Mouse (Mus musculus) limb, embryonic 12.5 days (tissue): ENCODE data around the gene Hacd2. TPM values are rescaled to one million over a fixed set of nuclear protein-coding genes. Genes with fewer than 3 reads are reported as not detected.

Experiments
- ATAC-seq: fragments of 200-750 bp; cut with Nextera tagmentation; 2 replicates; pipeline ENCODE4 v1.8.0; 2017; ENCODE audit warnings: low read depth, moderate TSS enrichment; ENCODE audit not compliant: insufficient number of reproducible peaks, insufficient read depth, low FRiP score, low TSS enrichment
- H3K27ac ChIP-seq: fragments of 300-500 bp; sonication (generic); 2 replicates; pipeline ENCODE4 v1.5.1; 2016; ENCODE audit warnings: mild to moderate bottlenecking, moderate library complexity
- H3K27me3 ChIP-seq: fragments of 300-500 bp; sonication (generic); 2 replicates; pipeline ENCODE4 v1.6.1; 2016; ENCODE audit warnings: mild to moderate bottlenecking, moderate library complexity
- H3K36me3 ChIP-seq: fragments of 300-500 bp; sonication (generic); 2 replicates; pipeline ENCODE4 v1.6.1; 2016; ENCODE audit warnings: mild to moderate bottlenecking, moderate library complexity
- H3K4me1 ChIP-seq: fragments of 300-500 bp; sonication (generic); replicated peaks from 2 replicates; pipeline ENCODE4 v1.6.1; 2016
- H3K4me2 ChIP-seq: fragments of 300-500 bp; sonication (generic); 2 replicates; pipeline ENCODE4 v1.6.1; 2016; ENCODE audit warnings: mild to moderate bottlenecking, moderate library complexity
- H3K4me3 ChIP-seq: fragments of 300-500 bp; sonication (generic); replicated peaks from 2 replicates; pipeline ENCODE4 v1.5.1; 2016; ENCODE audit warnings: mild to moderate bottlenecking
- H3K9ac ChIP-seq: fragments of 300-500 bp; sonication (generic); replicated peaks from 2 replicates; pipeline ENCODE4 v1.6.1; 2016; ENCODE audit warnings: mild to moderate bottlenecking, moderate library complexity
- H3K9me3 ChIP-seq: fragments of 300-500 bp; sonication (generic); 2 replicates; pipeline ENCODE4 v1.6.1; 2016; ENCODE audit warnings: mild to moderate bottlenecking, moderate library complexity
- WGBS: fragments of 180-500 bp; shearing (Covaris S2); methylation state at CpG from one replicate; pipeline ENCODE4 v1.1.7; 2016; 5-methylcytosine and 5-hydroxymethylcytosine counted together
- polyA plus RNA-seq: library from polyadenylated mRNA; unstranded; fragments of >200 nt; fragmentation: Nextera tagmentation; extraction: Ambion mirVana; gene quantifications from 2 replicates; pipeline ENCODE4 v1.2.1, GENCODE M21; 2016

The Hacd2 gene
- 57.5 and 57.9 TPM in 2 replicates for polyA plus RNA-seq

DNA sequence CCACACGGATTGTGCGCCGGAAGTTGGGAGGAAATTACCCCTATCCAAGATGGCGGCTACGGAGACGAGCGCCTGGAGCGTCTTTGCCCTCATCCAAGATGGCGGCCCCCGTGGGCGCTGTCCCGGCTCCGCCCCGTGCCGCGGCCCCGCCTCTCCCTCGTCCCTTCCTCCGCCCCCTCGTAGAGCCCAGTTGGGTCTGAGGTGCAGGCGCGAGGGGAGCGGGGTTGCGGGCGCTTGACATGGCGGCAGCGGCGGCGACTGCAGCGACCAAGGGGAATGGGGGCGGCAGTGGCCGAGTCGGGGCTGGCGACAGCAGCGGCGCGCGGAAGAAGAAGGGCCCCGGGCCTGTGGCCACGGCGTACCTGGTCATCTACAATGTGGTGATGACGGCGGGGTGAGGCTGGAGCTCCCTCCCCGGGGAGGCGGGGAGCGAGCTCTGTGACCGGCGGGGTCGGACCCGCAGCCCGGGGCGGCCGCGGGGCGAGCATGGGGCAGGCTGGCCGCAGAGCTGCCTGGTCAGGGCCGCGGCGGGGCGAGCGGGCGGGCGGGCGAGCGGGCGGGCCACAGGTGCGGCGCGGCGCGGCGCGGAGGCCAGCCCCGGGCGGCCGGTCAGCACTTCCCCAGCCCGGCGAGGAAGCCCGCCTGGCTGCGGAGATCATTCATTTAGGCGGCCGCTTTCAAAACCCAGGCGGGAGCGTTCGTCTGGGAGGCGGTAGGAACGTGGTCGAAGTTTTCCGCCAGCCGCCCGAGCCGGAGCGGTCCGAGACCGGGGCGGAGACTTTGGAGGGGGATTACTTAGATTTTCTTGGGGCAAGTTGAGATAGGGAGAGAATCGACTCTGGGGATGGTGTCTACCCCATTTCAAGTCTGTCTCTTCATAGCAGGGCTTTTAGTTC lies at the start of gene Hacd2:
Hacd2 (plus strand) TSS at position 187 of the 896 bp plus-strand sequence.
- peak within 1 kb of the TSS; percentile 84 for H3K27ac ChIP-seq
- peak within 1 kb of the TSS; percentile 85 for H3K9ac ChIP-seq
- no peaks in the 10 kb centered on the region for H3K9me3 ChIP-seq
- WGBS, result under 1% methylated on average over 87 of the region's 97 CpGs
- peak within 1 kb of the TSS; percentile 58 for H3K4me2 ChIP-seq
- ATAC-seq, result peak; percentile 98
- H3K4me3 ChIP-seq, result peak within 1 kb of the TSS; percentile 87
- peaks cover 4% of the 10 kb centered on the region for H3K4me1 ChIP-seq
- H3K27me3 ChIP-seq, result peaks cover 14% of the 10 kb centered on the region
- peaks cover 8% of the 10 kb centered on the region; the same call in 1 of the 2 replicates for H3K36me3 ChIP-seq

- ATAC-seq, result no peak
- Histone ChIP-seq H3K27ac (no peak overlapping the region), H3K36me3 (no peaks in the 10 kb centered on the region), H3K9me3 (no peaks in the 10 kb centered on the region), H3K4me2 (no peak overlapping the region), H3K27me3 (no peaks in the 10 kb centered on the region), H3K9ac (no peak overlapping the region), H3K4me3 (no peak overlapping the region), H3K4me1 (peaks cover 5% of the 10 kb centered on the region)
- 57% methylated on average over 12 of the region's 12 CpGs for WGBS
Observed at GRCm38 (mm10) chr16:34972471-34972870, 49.8 kb upstream of the Hacd2 start.

DNA sequence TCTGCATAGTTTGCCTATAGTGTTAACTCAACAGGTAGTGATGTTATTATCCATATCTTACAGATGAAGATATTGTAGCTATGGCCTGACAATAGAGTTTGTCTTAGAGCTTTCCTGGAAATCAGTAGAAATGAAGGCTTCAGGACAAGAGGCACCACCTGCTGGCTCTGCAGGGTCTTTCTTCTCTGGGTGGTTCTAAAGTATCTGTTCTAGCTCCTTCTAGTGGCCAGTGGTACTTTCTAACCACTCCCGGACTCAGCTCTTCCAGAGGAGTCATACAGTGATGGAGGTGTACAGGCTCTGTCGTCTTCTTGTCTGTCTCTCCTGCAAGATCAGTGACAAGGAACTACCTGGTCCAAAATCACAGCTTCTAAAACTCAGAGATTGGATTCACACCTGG lies 46.7 kb upstream of the Hacd2 start:
- H3K4me3 ChIP-seq, result no peak overlapping the region
- H3K27ac ChIP-seq, result no peak overlapping the region
- H3K9me3 ChIP-seq, result no peaks in the 10 kb centered on the region
- H3K4me2 ChIP-seq, result no peak overlapping the region
- H3K4me1 ChIP-seq, result peaks cover 5% of the 10 kb centered on the region
- no peaks in the 10 kb centered on the region for H3K27me3 ChIP-seq
- ATAC-seq, result no peak
- 49% methylated on average over 2 of the region's 2 CpGs for WGBS
- no peaks in the 10 kb centered on the region for H3K36me3 ChIP-seq
- no peak overlapping the region for H3K9ac ChIP-seq

DNA sequence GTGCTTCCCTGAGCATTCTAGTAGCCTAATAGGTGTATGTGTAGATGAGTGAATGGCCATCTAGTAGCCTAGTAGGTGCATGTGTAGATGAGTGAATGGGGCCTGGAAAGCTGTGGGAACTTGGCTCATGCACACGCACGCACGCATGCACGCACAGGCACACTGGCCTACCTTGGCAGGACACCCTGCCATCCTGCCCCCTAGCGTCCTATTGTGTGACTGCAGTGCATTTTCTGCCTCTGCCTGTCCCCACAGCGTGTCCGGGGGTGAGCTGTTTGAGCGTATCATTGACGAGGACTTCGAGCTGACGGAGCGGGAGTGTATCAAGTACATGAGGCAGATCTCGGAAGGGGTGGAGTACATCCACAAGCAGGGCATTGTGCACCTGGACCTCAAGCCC lies 45.6 kb upstream of the Hacd2 start:
- WGBS, result 83% methylated on average over 13 of the region's 13 CpGs
- H3K9ac ChIP-seq, result no peak overlapping the region
- no peaks in the 10 kb centered on the region for H3K27me3 ChIP-seq
- no peak overlapping the region for H3K4me3 ChIP-seq
- H3K27ac ChIP-seq, result no peak overlapping the region
- ATAC-seq, result no peak
- H3K4me1 ChIP-seq, result peaks cover 5% of the 10 kb centered on the region
- no peak overlapping the region for H3K4me2 ChIP-seq
- H3K36me3 ChIP-seq, result no peaks in the 10 kb centered on the region
- H3K9me3 ChIP-seq, result no peaks in the 10 kb centered on the region

DNA sequence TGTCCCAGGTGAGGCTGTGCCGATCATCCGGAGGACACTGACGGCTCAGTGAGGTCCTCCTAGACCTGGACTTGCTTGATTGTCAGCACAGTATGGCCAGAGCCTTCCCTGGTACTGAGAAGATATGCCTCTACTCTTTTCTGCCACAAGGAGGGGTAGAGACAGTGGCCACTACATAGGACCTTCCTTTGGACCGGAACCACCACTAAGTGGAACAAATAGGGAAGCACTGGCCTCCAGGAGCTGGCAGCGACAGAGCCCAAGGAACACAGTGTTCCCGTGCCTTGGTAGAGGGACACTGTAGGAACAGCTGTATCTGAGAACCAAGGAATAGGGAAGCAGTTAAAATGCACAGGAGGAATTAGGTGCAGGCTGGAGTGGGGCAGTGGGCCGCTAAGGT lies 44.2 kb upstream of the Hacd2 start:
- no peak for ATAC-seq
- no peak overlapping the region for H3K4me3 ChIP-seq
- WGBS, result 85% methylated on average over 7 of the region's 7 CpGs
- no peak overlapping the region for H3K27ac ChIP-seq
- H3K36me3 ChIP-seq, result no peaks in the 10 kb centered on the region
- no peaks in the 10 kb centered on the region for H3K9me3 ChIP-seq
- H3K4me2 ChIP-seq, result no peak overlapping the region
- H3K27me3 ChIP-seq, result no peaks in the 10 kb centered on the region
- H3K4me1 ChIP-seq, result no peaks in the 10 kb centered on the region
- no peak overlapping the region for H3K9ac ChIP-seq

DNA sequence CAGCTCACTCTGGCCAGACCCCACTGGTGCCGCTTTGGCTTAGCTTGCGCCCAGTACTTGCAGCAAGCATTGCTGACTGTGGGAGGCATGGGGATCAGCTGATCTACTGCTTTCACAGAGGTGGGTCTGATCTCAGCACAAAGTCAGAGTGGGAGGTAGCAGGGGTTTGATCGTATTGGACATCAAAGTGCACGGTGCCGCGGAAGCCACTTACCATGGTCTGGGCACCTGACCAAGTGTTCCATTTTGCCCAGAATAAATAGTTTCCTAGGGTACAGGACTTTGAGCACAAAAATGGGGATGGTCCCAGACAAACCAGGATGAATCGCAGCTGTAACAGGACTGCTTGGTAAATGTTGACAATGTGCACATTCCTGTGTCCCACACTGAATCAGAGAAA lies 41.2 kb upstream of the Hacd2 start:
- ATAC-seq, result no peak
- Histone ChIP-seq H3K4me2 (no peak overlapping the region), H3K4me1 (0 out of 2 replicates have a peak, but pooled peaks cover 4% of the 10 kb centered on the region), H3K9ac (no peak overlapping the region), H3K27me3 (no peaks in the 10 kb centered on the region), H3K27ac (no peak overlapping the region), H3K36me3 (no peaks in the 10 kb centered on the region), H3K9me3 (no peaks in the 10 kb centered on the region), H3K4me3 (no peak overlapping the region)
- 91% methylated on average over 7 of the region's 7 CpGs for WGBS

DNA sequence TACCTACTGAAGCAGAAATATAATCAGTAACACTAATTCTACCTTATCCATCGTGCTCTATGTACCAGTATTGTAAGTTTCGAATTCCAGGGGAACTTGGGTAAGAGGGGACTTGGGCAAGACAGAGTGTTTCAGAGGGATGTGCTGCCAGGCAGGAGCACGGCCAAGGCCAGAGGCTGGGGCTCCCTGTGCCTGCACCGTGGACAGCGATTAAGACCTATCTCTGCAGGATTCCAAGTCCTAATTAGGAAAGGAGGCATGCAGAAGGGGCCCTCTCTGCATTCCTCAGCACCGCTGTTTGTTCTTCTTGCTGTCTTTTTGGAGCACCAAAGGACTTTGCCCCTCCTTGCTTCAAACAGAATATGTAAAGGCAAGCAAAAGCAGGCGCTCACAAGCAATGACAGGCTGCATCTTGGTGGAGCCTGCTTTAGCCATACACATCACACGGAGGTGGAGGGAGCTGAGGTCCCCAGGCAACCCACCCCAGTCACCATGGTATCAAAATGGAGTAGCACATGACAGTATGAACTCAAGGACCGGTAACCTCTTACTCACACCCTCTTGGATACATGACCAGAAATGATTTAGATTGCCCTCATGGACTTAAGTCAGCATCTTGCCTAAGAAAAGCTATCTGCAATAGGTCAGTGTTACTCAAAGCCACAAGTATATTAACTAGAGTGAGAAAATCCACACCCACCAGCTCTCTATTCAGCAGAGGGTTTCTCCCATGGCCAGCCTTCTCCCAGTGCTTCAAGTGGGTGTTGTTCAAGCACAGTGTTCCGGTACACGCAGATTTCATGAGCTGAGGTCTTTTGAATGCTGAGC lies 37.8 kb upstream of the Hacd2 start:
- H3K36me3 ChIP-seq, result no peaks in the 10 kb centered on the region
- no peaks in the 10 kb centered on the region for H3K9me3 ChIP-seq
- no peak overlapping the region for H3K4me2 ChIP-seq
- no peak overlapping the region for H3K9ac ChIP-seq
- 0 out of 2 replicates have a peak, but pooled peaks cover 4% of the 10 kb centered on the region for H3K4me1 ChIP-seq
- H3K4me3 ChIP-seq, result no peak overlapping the region
- ATAC-seq, result 0 out of 2 replicates have a peak, but pooled peaks have one; percentile 30
- 52% methylated on average over 11 of the region's 11 CpGs for WGBS
- H3K27ac ChIP-seq, result peak overlapping the region; percentile 5; the same call in 1 of the 2 replicates
- no peaks in the 10 kb centered on the region for H3K27me3 ChIP-seq

DNA sequence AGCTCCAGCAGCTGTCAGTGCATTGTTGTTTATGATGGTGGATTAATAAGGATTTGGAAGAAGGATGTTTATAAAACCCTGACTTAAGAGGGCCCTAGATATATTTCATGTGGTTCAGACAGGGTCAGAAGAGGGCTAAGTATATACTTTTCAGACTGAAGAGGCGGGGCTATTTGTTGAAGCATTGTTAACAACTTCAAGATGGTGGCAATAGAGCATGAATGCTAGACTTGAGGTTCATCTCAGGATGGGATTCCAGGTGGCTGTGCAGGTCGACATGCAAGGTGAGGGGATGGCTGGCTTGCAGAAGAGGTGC lies 37.2 kb upstream of the Hacd2 start:
- H3K9me3 ChIP-seq, result no peaks in the 10 kb centered on the region
- 80% methylated on average over 2 of the region's 2 CpGs for WGBS
- no peak overlapping the region for H3K9ac ChIP-seq
- H3K4me2 ChIP-seq, result no peak overlapping the region
- H3K4me3 ChIP-seq, result no peak overlapping the region
- no peak overlapping the region for H3K27ac ChIP-seq
- ATAC-seq, result no peak
- 0 out of 2 replicates have a peak, but pooled peaks cover 4% of the 10 kb centered on the region for H3K4me1 ChIP-seq
- no peaks in the 10 kb centered on the region for H3K36me3 ChIP-seq
- H3K27me3 ChIP-seq, result no peaks in the 10 kb centered on the region

GRCm38 (mm10) chr16:34986211-34986825 lies 35.9 kb upstream of the Hacd2 start:
- H3K27ac ChIP-seq, result no peak overlapping the region
- H3K4me1 ChIP-seq, result 0 out of 2 replicates have a peak, but pooled peaks cover 5% of the 10 kb centered on the region
- H3K4me2 ChIP-seq, result no peak overlapping the region
- no peaks in the 10 kb centered on the region for H3K9me3 ChIP-seq
- H3K36me3 ChIP-seq, result no peaks in the 10 kb centered on the region
- WGBS, result 77% methylated on average over 13 of the region's 13 CpGs
- H3K9ac ChIP-seq, result no peak overlapping the region
- ATAC-seq, result no peak
- no peak overlapping the region for H3K4me3 ChIP-seq
- no peaks in the 10 kb centered on the region for H3K27me3 ChIP-seq

DNA sequence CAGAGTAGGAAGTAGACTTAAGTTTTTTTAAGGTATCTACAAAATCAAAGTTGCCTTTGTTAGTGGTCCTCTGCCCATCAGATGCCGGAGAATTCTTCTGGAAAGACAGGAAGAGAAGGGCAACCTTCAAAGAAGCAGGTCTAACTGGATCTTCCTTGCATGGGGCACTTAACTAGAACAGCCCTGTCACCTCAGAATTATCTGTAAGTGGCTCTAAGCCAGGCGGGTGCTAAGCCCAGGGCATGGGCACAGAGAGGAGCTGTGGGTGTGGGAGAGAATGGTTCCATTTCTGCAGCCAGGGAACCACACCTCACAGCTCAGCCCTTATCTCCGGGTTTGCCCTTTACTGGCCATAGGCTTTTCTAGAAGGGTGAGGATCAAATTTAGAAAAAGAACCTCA lies 30.9 kb upstream of the Hacd2 start:
- Histone ChIP-seq H3K4me2 (no peak overlapping the region), H3K4me3 (no peak overlapping the region)
- WGBS, result 64% methylated on average over 3 of the region's 3 CpGs

DNA sequence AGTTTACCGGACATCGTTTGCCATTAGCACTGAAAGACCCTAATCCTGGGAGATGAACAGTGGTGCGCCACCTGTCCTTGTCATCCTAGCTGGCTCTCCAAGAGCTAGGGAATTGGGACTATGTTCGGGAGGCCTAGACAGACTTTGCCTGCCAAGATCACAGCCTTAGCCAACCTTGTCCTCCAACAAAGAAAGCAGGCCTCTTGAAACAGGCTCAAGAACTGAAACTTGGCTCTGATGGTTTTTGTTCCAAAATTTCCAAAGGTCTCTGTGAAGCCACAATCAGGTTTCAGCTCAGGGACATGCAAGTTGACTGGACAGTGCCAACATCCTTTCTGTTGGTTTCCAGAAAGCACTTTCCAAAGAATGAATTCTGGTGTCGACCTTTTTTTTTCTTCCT lies 29.4 kb upstream of the Hacd2 start:
- 84% methylated on average over 5 of the region's 5 CpGs for WGBS
- ATAC-seq, result no peak
- no peaks in the 10 kb centered on the region for H3K9me3 ChIP-seq

More for the DNA sequence above, 30.9 kb upstream of the Hacd2 start:
- H3K4me1 ChIP-seq, result peaks cover 21% of the 10 kb centered on the region
- H3K27me3 ChIP-seq, result no peaks in the 10 kb centered on the region
- H3K9ac ChIP-seq, result no peak overlapping the region
- no peaks in the 10 kb centered on the region for H3K36me3 ChIP-seq
- no peak overlapping the region for H3K27ac ChIP-seq
- no peak for ATAC-seq
- no peaks in the 10 kb centered on the region for H3K9me3 ChIP-seq

More for the DNA sequence above, 29.4 kb upstream of the Hacd2 start:
- Histone ChIP-seq H3K4me2 (no peak overlapping the region), H3K36me3 (no peaks in the 10 kb centered on the region), H3K4me1 (peaks cover 31% of the 10 kb centered on the region), H3K27me3 (no peaks in the 10 kb centered on the region), H3K4me3 (no peak overlapping the region), H3K27ac (no peak overlapping the region), H3K9ac (no peak overlapping the region)
